Mouse (Mus musculus) kidney, adult 2 months (tissue): ENCODE measurements around the gene Tmco4.

Experiments used
- CTCF ChIP-seq: fragments of 200-500 bp; conservative IDR thresholded peaks from 2 replicates; pipeline ENCODE4 v1.5.1; 2011; ENCODE audit warnings: low read depth, mild to moderate bottlenecking, control low read depth, low read length, moderate library complexity, mixed read lengths; ENCODE audit not compliant: insufficient read depth, insufficient read length
- POLR2A ChIP-seq: fragments of 200-500 bp; IDR thresholded peaks from one replicate; pipeline ENCODE4 v1.6.1; 2011; ENCODE audit warnings: low read depth, low read length, control low read depth

GRCm38 (mm10) chr4:139032521-139032920, 59.8 kb downstream of the Tmco4 start:
- TF ChIP-seq CTCF: no peak
- no peak for TF ChIP-seq POLR2A
